Mouse (Mus musculus) adrenal gland, postnatal 25 days (tissue): Measurements from ENCODE around the gene Mxd1. TPM values are rescaled to one million over a fixed set of nuclear protein-coding genes. Genes with fewer than 3 reads are reported as not detected.

Experiments used
- DNase-seq: peaks from one replicate; pipeline ENCODE4 v3.0.0; 2021; ENCODE audit warnings: mixed read lengths
- total RNA-seq: library from RNA; stranded (reverse); gene quantifications from 2 replicates; pipeline ENCODE4 v1.2.3, GENCODE M21; 2021

The Mxd1 gene
- total RNA-seq, 1 experiment from 2014 or later, result 12.7 TPM

- no peak for DNase-seq
These were observed 22.8 kb downstream of the Mxd1 start for GRCm38 (mm10) chr6:86646143-86646542.

- no peak for DNase-seq
These were observed 23.4 kb downstream of the Mxd1 start for GRCm38 (mm10) chr6:86645551-86645950.

- no peak for DNase-seq
These were observed 24.1 kb downstream of the Mxd1 start for GRCm38 (mm10) chr6:86644775-86645400.

GRCm38 (mm10) chr6:86641716-86642115, 27.2 kb downstream of the Mxd1 start:
- no peak for DNase-seq

- DNase-seq, result no peak
These were observed 28.2 kb downstream of the Mxd1 start for GRCm38 (mm10) chr6:86640776-86641175.

- DNase-seq, result no peak
These were observed 28.8 kb downstream of the Mxd1 start for GRCm38 (mm10) chr6:86640161-86640560.

- no peak for DNase-seq
These were observed 29.5 kb downstream of the Mxd1 start for GRCm38 (mm10) chr6:86639180-86640160.

GRCm38 (mm10) chr6:86638434-86638833, 30.5 kb downstream of the Mxd1 start:
- DNase-seq, result no peak

- DNase-seq, result no peak
These were observed 31.1 kb downstream of the Mxd1 start for GRCm38 (mm10) chr6:86637860-86638259.

- DNase-seq, result no peak
These were observed 31.7 kb downstream of the Mxd1 start for GRCm38 (mm10) chr6:86637171-86637835.

GRCm38 (mm10) chr6:86636495-86636894, 32.5 kb downstream of the Mxd1 start:
- DNase-seq, result peak; percentile 41

- no peak for DNase-seq
These were observed 38.8 kb downstream of the Mxd1 start for GRCm38 (mm10) chr6:86630141-86630540.

GRCm38 (mm10) chr6:86627946-86628345, 41.0 kb downstream of the Mxd1 start, which contains the start of gene Asprv1:
Gene Asprv1 (plus strand): TSS chr6:86628164.
- no peak for DNase-seq

- no peak for DNase-seq
These were observed 44.6 kb downstream of the Mxd1 start for GRCm38 (mm10) chr6:86624074-86625030.

- no peak for DNase-seq
These were observed 45.8 kb downstream of the Mxd1 start for GRCm38 (mm10) chr6:86623201-86623600.

- no peak for DNase-seq
These were observed 53.7 kb downstream of the Mxd1 start for GRCm38 (mm10) chr6:86615301-86615700.

GRCm38 (mm10) chr6:86610714-86611113, 58.2 kb downstream of the Mxd1 start:
- DNase-seq, result no peak

- DNase-seq, result no peak
These were observed 59.7 kb downstream of the Mxd1 start for GRCm38 (mm10) chr6:86609235-86609634.

GRCm38 (mm10) chr6:86607471-86607870, 61.5 kb downstream of the Mxd1 start:
- no peak for DNase-seq

- no peak for DNase-seq
These were observed 62.7 kb downstream of the Mxd1 start for GRCm38 (mm10) chr6:86606289-86606688.

- DNase-seq, result no peak
These were observed 63.7 kb downstream of the Mxd1 start for GRCm38 (mm10) chr6:86605260-86605659.
